Mouse (Mus musculus): Measurements from ENCODE around the gene Nomo1.

DNA sequence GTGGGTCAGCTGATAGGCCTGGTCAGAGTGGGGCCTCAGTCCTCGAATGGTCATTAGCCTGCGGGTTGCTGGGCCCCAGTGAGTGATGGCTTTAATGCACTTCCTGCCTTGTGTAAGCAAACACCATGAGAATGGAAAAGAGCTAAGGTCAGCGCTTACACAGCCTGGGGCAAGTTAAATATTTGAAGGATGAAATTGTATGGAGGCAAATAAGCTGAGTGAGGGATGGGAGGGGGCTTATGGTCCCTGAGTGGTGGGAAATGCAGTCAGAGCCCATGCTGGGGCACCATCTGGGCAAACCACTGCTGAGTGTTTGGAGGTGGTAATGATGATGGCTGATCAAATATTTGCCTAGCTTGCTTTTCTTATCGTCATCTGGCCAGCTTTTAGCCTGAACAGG, 89.5 kb downstream of the Nomo1 start:
- TF ChIP-seq CTCF (IDR thresholded peaks at IDR 0.05; ENCODE audit: extremely low read depth, insufficient read length, insufficient replicate concordance, low read depth, low read length): no peak
- no peak for TF ChIP-seq POLR2A (IDR thresholded peaks at IDR 0.05; ENCODE audit: low read depth, low read length)

Measured in small intestine, adult 2 months (tissue).